Mouse (Mus musculus) hindbrain, embryonic 11.5 days (tissue): ENCODE results near the gene Hspb1. TPM values are rescaled to one million over a fixed set of nuclear protein-coding genes. Genes with fewer than 3 reads are reported as not detected.

Source experiments
- ATAC-seq: fragments of 200-750 bp; cut with Nextera tagmentation; 2 replicates; pipeline ENCODE4 v1.8.0; 2017; ENCODE audit warnings: mild to moderate bottlenecking, moderate TSS enrichment, moderate library complexity; ENCODE audit not compliant: low FRiP score
- DNase-seq: peaks from one replicate; pipeline ENCODE4 v3.0.0-alpha.2; 2015; ENCODE audit warnings: low spot score
- H3K27ac ChIP-seq: fragments of 300-500 bp; sonication (generic); 2 replicates; pipeline ENCODE4 v1.5.1; 2014; ENCODE audit warnings: mild to moderate bottlenecking, low read depth, low read length
- H3K27me3 ChIP-seq: fragments of 300-500 bp; sonication (generic); 2 replicates; pipeline ENCODE4 v1.6.1; 2014; ENCODE audit warnings: mild to moderate bottlenecking, low read length, moderate library complexity, mixed read lengths; ENCODE audit not compliant: control insufficient read depth, insufficient read depth
- H3K36me3 ChIP-seq: fragments of 300-500 bp; sonication (generic); 2 replicates; pipeline ENCODE4 v1.6.1; 2014; ENCODE audit warnings: mild to moderate bottlenecking, low read length, moderate library complexity, mixed read lengths; ENCODE audit not compliant: control insufficient read depth, insufficient read depth
- H3K4me1 ChIP-seq: fragments of 300-500 bp; sonication (generic); replicated peaks from 2 replicates; pipeline ENCODE4 v1.6.1; 2014; ENCODE audit warnings: low read length, mixed read lengths; ENCODE audit not compliant: control insufficient read depth, insufficient read depth
- H3K4me2 ChIP-seq: fragments of 300-500 bp; sonication (generic); replicated peaks from 2 replicates; pipeline ENCODE4 v1.6.1; 2014; ENCODE audit warnings: mild to moderate bottlenecking, low read depth, low read length
- H3K4me3 ChIP-seq: fragments of 300-500 bp; sonication (generic); 2 replicates; pipeline ENCODE4 v1.5.1; 2014; ENCODE audit warnings: low read depth, low read length
- H3K9ac ChIP-seq: fragments of 300-500 bp; sonication (generic); 2 replicates; pipeline ENCODE4 v1.6.1; 2014; ENCODE audit warnings: low read depth, low read length
- H3K9me3 ChIP-seq: fragments of 300-500 bp; sonication (generic); 2 replicates; pipeline ENCODE4 v1.6.1; 2016; ENCODE audit warnings: low read length; ENCODE audit not compliant: control insufficient read depth
- WGBS: fragments of 180-500 bp; shearing (Covaris S2); extraction: QIAGEN DNeasy Blood & Tissue Kit; methylation state at CpG from one replicate; pipeline ENCODE4 v1.1.7; 2014; 5-methylcytosine and 5-hydroxymethylcytosine counted together
- polyA plus RNA-seq: library from polyadenylated mRNA; unstranded; fragments of >200 nt; fragmentation: Nextera tagmentation; extraction: Ambion mirVana; gene quantifications from 2 replicates; pipeline ENCODE4 v1.2.1, GENCODE M21; 2014

The Hspb1 gene
- polyA plus RNA-seq, 1 experiment from 2014 or later: 26.1 TPM

DNA sequence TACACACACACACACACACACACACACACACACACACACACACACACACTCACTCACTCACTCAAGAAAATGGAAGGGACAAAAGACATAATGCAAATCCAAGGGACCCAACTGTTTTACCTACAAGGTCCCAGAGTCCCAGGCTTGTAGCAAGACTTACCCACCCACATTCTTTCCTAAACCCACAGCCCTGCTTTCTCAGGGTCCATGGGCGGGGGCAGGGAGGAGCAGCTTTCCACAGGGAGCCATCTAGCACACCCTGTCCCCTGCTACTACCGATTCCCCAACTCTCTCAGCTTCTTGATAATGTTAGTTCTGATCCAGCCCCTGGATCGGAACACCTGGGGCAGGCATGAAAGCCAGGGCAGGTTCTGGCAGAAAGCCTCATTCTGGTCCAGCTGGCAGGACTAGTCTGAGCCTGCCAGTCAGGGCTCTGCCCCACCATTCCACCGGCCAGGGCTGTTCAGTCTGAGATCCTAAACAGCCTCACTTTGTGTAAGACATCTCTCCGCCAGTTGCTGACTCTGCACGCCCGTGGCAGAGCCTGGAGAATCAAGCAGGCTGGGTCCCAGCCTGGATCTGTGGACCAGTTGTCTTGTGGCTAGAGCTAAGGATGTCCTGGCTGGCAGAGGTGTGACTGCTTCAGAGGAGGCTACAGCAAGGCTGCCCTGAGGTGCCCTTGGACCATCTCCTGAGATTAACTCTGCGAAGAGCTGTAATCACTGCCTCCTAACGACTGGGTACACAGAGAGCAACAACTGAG lies 5.1 kb downstream of the Hspb1 start:
- Histone ChIP-seq H3K4me2 (no peak overlapping the region), H3K27ac (no peak overlapping the region), H3K27me3 (peaks cover 17% of the 10 kb centered on the region), H3K9ac (no peak overlapping the region), H3K9me3 (no peaks in the 10 kb centered on the region), H3K4me1 (peaks cover 4% of the 10 kb centered on the region; the same call in 1 of the 2 replicates), H3K36me3 (no peaks in the 10 kb centered on the region), H3K4me3 (no peak overlapping the region)
- WGBS: 55% methylated on average over 9 of the region's 9 CpGs
- DNase-seq (no peak), ATAC-seq (no peak)

DNA sequence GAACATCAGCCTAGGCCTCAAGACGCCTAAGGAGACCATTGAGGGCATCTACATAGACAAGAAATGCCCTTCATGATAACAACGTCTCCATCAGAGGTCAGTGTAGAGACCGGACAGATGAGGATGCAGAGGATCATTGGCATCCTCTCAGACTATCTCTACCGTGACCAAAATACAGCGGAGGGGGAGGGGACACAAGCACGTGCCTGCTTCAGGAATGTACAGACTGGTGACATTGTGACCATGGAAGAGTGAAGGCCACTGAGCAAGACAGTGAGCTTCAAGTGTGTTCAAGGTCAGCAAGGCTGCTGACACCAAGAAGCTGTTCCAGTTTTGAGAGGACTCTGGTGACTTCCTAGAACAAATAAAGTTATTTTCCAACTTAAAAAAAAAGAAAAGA lies 7.2 kb downstream of the Hspb1 start:
- Histone ChIP-seq H3K4me3 (no peak overlapping the region), H3K27me3 (peaks cover 3% of the 10 kb centered on the region; the same call in 1 of the 2 replicates), H3K9ac (no peak overlapping the region), H3K4me1 (no peaks in the 10 kb centered on the region), H3K27ac (no peak overlapping the region), H3K4me2 (no peak overlapping the region), H3K9me3 (no peaks in the 10 kb centered on the region), H3K36me3 (no peaks in the 10 kb centered on the region)
- ATAC-seq (no peak), DNase-seq (no peak)
- WGBS: 86% methylated on average over 6 of the region's 6 CpGs

DNA sequence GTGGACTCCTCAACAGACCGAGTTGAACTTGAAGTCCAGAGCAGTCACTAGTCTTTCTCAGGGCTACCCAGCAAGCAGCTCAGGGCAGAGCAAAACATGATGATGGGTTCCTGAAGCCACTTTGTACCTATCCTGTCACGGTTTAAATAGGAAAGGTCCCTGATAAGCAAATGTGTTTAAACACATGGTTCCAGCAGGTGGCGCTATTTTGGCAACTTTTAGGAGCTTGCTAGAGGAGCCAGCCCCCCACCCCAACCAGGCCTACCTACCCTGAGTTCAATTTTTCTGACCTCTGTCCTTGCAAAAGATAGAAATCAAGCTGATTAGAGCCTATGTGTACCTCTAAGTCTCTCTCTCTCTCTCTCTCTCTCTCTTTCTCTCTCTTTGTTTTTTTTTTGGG lies 10.3 kb downstream of the Hspb1 start:
- no peaks in the 10 kb centered on the region for H3K4me1 ChIP-seq
- H3K36me3 ChIP-seq: no peaks in the 10 kb centered on the region
- H3K4me3 ChIP-seq: no peak overlapping the region
- ATAC-seq (no peak), DNase-seq (peak; percentile 76)
- H3K27ac ChIP-seq: no peak overlapping the region
- no peaks in the 10 kb centered on the region for H3K27me3 ChIP-seq
- no peaks in the 10 kb centered on the region for H3K9me3 ChIP-seq
- 20% methylated on average over 3 of the region's 3 CpGs for WGBS
- no peak overlapping the region for H3K4me2 ChIP-seq
- no peak overlapping the region for H3K9ac ChIP-seq

DNA sequence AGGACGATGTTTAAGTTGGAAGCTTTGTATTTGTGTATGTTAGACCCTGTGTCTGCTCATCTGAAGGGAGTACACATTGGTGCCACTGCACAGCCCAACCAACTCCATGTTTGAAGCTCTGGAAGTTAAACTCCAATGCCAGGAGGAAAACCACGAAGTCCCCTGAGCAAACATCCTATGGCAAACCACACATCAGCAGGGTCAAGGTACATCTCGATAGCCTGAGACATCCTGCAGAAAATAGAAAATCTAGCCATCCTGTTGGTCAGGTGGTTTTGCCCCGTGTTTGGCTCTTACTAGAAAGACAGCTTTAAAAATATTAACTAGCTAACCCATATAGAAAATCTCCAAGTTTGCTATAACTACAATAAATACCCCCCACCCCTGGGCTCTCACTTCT lies 11.3 kb downstream of the Hspb1 start:
- Histone ChIP-seq H3K4me3 (no peak overlapping the region), H3K36me3 (no peaks in the 10 kb centered on the region), H3K4me1 (no peaks in the 10 kb centered on the region), H3K4me2 (no peak overlapping the region), H3K27me3 (no peaks in the 10 kb centered on the region), H3K27ac (no peak overlapping the region), H3K9me3 (no peaks in the 10 kb centered on the region), H3K9ac (no peak overlapping the region)
- DNase-seq (no peak), ATAC-seq (no peak)
- 90% methylated on average over 4 of the region's 4 CpGs for WGBS

DNA sequence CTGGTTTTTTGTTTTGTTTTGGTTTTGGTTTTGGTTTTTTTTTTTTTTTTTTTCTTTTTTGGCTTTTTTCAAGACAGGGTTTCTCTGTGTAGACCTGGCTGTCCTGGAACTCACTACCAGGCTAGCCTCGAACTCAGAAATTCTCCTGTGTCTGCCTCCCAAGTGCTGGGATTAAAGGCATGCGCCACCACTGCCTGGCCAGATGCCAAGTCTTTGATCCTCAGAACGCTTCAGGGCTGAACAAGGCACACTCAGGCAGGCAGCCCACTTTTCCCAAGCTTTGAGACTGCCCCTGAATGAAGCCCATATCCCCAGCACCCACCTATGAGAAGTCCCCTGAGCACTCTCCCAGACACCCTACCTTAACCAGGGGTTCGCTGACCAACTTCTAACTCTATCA lies 12.1 kb downstream of the Hspb1 start:
- no peak overlapping the region for H3K27ac ChIP-seq
- no peak for DNase-seq
- WGBS: 70% methylated on average over 4 of the region's 4 CpGs

DNA sequence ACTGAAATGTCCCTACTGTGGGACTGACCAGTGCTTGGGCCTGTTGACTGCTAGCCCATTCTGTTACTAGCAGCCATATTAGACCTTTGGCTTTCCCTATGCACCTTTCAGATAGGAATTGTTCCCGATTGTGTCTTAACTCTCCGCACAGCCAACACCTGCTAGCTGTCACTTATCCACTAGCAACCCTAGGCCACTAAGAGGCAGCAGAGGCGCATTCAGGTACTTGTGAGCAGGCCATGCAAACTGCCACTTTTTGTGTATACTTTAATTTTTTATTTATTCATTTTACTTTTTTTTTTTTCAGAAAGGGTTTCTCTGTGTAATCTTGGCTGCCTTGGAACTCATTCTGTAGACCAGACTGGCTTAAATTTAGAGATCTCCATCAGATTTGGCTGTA lies 13.0 kb downstream of the Hspb1 start:
- H3K36me3 ChIP-seq: no peaks in the 10 kb centered on the region
- H3K27ac ChIP-seq: no peak overlapping the region
- no peak overlapping the region for H3K4me3 ChIP-seq
- H3K27me3 ChIP-seq: no peaks in the 10 kb centered on the region
- H3K9me3 ChIP-seq: no peaks in the 10 kb centered on the region
- no peak overlapping the region for H3K9ac ChIP-seq
- DNase-seq (no peak), ATAC-seq (no peak)
- H3K4me2 ChIP-seq: no peak overlapping the region
- no peaks in the 10 kb centered on the region for H3K4me1 ChIP-seq
- WGBS: 80% methylated on average over 3 of the region's 3 CpGs

More for the DNA sequence above, 12.1 kb downstream of the Hspb1 start:
- H3K36me3 ChIP-seq: no peaks in the 10 kb centered on the region
- no peak overlapping the region for H3K4me2 ChIP-seq
- H3K9me3 ChIP-seq: no peaks in the 10 kb centered on the region
- no peak overlapping the region for H3K4me3 ChIP-seq
- H3K27me3 ChIP-seq: no peaks in the 10 kb centered on the region
- no peak for ATAC-seq
- H3K4me1 ChIP-seq: no peaks in the 10 kb centered on the region
- no peak overlapping the region for H3K9ac ChIP-seq

DNA sequence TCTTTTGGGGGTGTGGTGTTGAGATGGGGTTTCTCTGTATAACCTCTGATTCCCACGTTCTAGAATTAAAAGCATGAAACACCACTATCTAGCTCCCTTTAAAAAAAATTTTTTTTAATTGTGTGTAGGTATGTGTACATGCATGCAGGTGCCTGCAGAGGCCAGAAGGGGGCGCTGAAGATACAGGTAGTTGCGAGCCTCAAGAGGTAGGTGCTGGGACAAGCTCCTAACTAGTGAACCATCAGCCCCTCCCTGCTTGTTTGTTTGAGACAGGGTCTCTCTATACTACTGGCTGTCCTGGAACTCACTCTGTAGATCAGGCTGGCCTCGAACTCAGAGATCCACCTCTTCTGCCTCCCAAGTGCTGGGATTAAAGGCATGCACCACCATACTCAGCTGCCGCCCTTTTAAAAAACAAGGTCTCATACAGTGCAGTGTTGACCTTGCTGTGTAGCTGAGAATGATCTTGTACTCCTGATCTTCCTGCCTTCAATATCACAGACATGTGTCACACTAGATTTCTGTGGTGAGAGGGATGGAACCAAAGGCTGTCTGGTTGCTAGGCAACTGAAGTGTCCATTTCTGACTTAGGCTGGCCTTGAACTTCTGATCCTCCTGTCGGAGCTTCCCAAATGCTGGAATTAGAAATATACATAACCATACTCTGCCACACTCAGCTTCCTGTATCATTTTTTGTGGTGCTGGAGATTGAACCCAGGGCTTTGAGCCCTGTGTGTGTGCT lies 13.8 kb downstream of the Hspb1 start:
- Histone ChIP-seq H3K4me2 (no peak overlapping the region), H3K36me3 (no peaks in the 10 kb centered on the region), H3K27ac (no peak overlapping the region), H3K27me3 (no peaks in the 10 kb centered on the region), H3K9me3 (no peaks in the 10 kb centered on the region), H3K4me1 (no peaks in the 10 kb centered on the region), H3K4me3 (no peak overlapping the region), H3K9ac (no peak overlapping the region)
- DNase-seq: no peak
- WGBS: 68% methylated on average over 6 of the region's 6 CpGs
- ATAC-seq: no peak

DNA sequence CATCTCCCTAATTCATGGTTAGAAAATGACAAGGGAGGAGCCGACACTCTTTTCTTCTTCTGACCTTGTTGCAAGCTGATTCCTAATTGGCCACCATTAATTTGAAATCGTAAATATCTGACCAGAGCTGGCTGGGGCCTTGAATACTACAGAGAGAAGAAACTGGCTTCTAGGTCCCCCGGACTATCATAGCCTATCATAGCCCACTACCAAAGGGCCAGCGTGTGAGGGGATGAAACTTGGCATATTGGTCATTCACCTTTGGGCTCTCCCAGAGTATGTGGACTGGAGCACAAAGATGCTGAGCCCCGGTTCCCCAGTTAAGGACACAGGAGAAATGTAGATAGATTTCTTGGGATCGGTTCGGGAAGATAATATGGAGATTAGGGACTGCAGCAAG lies 15.3 kb downstream of the Hspb1 start:
- no peaks in the 10 kb centered on the region for H3K9me3 ChIP-seq
- H3K27ac ChIP-seq: peak overlapping the region; percentile 61
- no peaks in the 10 kb centered on the region for H3K4me1 ChIP-seq
- ATAC-seq: no peak
- peak overlapping the region; percentile 29 for H3K9ac ChIP-seq
- no peaks in the 10 kb centered on the region for H3K27me3 ChIP-seq
- H3K36me3 ChIP-seq: no peaks in the 10 kb centered on the region
- peak overlapping the region; percentile 54 for H3K4me2 ChIP-seq
- 31% methylated on average over 7 of the region's 7 CpGs for WGBS
- DNase-seq: no peak
- H3K4me3 ChIP-seq: peak overlapping the region; percentile 23
